Mouse (Mus musculus) kidney, embryonic 15.5 days (tissue): Measurements from ENCODE around the gene Nktr. TPM values are rescaled to one million over a fixed set of nuclear protein-coding genes. Genes with fewer than 3 reads are reported as not detected.

Source experiments
- ATAC-seq: fragments of 200-750 bp; cut with Nextera tagmentation; replicated peaks from 2 replicates; pipeline ENCODE4 v1.8.0; 2017; ENCODE audit warnings: moderate TSS enrichment; ENCODE audit not compliant: low FRiP score
- H3K27ac ChIP-seq: fragments of 300-500 bp; sonication (generic); 2 replicates; pipeline ENCODE4 v1.5.1; 2015; ENCODE audit warnings: mild to moderate bottlenecking, inconsistent platforms
- H3K27me3 ChIP-seq: fragments of 300-500 bp; sonication (generic); 2 replicates; pipeline ENCODE4 v1.6.1; 2015; ENCODE audit warnings: inconsistent platforms
- H3K36me3 ChIP-seq: fragments of 300-500 bp; sonication (generic); 2 replicates; pipeline ENCODE4 v1.6.1; 2015; ENCODE audit warnings: inconsistent platforms
- H3K4me1 ChIP-seq: fragments of 300-500 bp; sonication (generic); 2 replicates; pipeline ENCODE4 v1.6.1; 2015; ENCODE audit warnings: inconsistent platforms
- H3K4me2 ChIP-seq: fragments of 300-500 bp; sonication (generic); 2 replicates; pipeline ENCODE4 v1.6.1; 2015; ENCODE audit warnings: moderate library complexity, mild to moderate bottlenecking, inconsistent platforms
- H3K4me3 ChIP-seq: fragments of 300-500 bp; sonication (generic); replicated peaks from 2 replicates; pipeline ENCODE4 v1.5.1; 2015; ENCODE audit warnings: mild to moderate bottlenecking, inconsistent platforms
- H3K9ac ChIP-seq: fragments of 300-500 bp; sonication (generic); 2 replicates; pipeline ENCODE4 v1.6.1; 2015; ENCODE audit warnings: mild to moderate bottlenecking, inconsistent platforms
- H3K9me3 ChIP-seq: fragments of 300-500 bp; sonication (generic); replicated peaks from 2 replicates; pipeline ENCODE4 v1.6.1; 2016; ENCODE audit warnings: inconsistent platforms
- WGBS: fragments of 180-500 bp; shearing (Covaris S2); methylation state at CpG from one replicate; pipeline ENCODE4 v1.1.7; 2015; ENCODE audit warnings: mixed read lengths; 5-methylcytosine and 5-hydroxymethylcytosine counted together
- polyA plus RNA-seq: library from polyadenylated mRNA; unstranded; fragments of >200 nt; fragmentation: Nextera tagmentation; extraction: Ambion mirVana; gene quantifications from 2 replicates; pipeline ENCODE4 v1.2.1, GENCODE M21; 2015

The Nktr gene
- polyA plus RNA-seq, 1 experiment from 2014 or later, result 59.6 TPM

GRCm38 (mm10) chr9:121765166-121765855 lies 46.3 kb downstream of the Nktr start:
- Histone ChIP-seq H3K4me2 (no peak overlapping the region), H3K9ac (no peak overlapping the region), H3K27ac (no peak overlapping the region), H3K4me3 (no peak overlapping the region), H3K27me3 (no peaks in the 10 kb centered on the region), H3K9me3 (no peaks in the 10 kb centered on the region), H3K36me3 (peaks cover 63% of the 10 kb centered on the region), H3K4me1 (peaks cover 18% of the 10 kb centered on the region)
- no peak for ATAC-seq
- 90% methylated on average over 16 of the region's 16 CpGs for WGBS

GRCm38 (mm10) chr9:121772412-121772811 lies 53.4 kb downstream of the Nktr start:
- H3K9ac ChIP-seq, result no peak overlapping the region
- ATAC-seq, result no peak
- no peak overlapping the region for H3K27ac ChIP-seq
- H3K36me3 ChIP-seq, result peaks cover 14% of the 10 kb centered on the region
- no peaks in the 10 kb centered on the region for H3K9me3 ChIP-seq
- peaks cover 21% of the 10 kb centered on the region for H3K27me3 ChIP-seq
- H3K4me3 ChIP-seq, result no peak overlapping the region
- no peak overlapping the region for H3K4me2 ChIP-seq
- H3K4me1 ChIP-seq, result peaks cover 3% of the 10 kb centered on the region; the same call in 1 of the 2 replicates
- 49% methylated on average over 5 of the region's 5 CpGs for WGBS

GRCm38 (mm10) chr9:121775951-121776350 lies 57.0 kb downstream of the Nktr start:
- no peak for ATAC-seq
- H3K27ac ChIP-seq, result no peak overlapping the region
- 81% methylated on average over 10 of the region's 10 CpGs for WGBS
- no peaks in the 10 kb centered on the region for H3K9me3 ChIP-seq
- no peak overlapping the region for H3K4me2 ChIP-seq
- no peak overlapping the region for H3K9ac ChIP-seq
- no peaks in the 10 kb centered on the region for H3K36me3 ChIP-seq
- H3K4me1 ChIP-seq, result peaks cover 11% of the 10 kb centered on the region
- peaks cover 52% of the 10 kb centered on the region for H3K27me3 ChIP-seq
- no peak overlapping the region for H3K4me3 ChIP-seq

GRCm38 (mm10) chr9:121776511-121776910 lies 57.5 kb downstream of the Nktr start:
- Histone ChIP-seq H3K27ac (no peak overlapping the region), H3K9ac (no peak overlapping the region), H3K36me3 (no peaks in the 10 kb centered on the region), H3K4me3 (no peak overlapping the region), H3K4me1 (peaks cover 10% of the 10 kb centered on the region), H3K27me3 (peaks cover 52% of the 10 kb centered on the region), H3K4me2 (no peak overlapping the region), H3K9me3 (no peaks in the 10 kb centered on the region)
- no peak for ATAC-seq
- 83% methylated on average over 7 of the region's 7 CpGs for WGBS

GRCm38 (mm10) chr9:121777484-121778065 lies 58.6 kb downstream of the Nktr start, which contains the start of gene Klhl40:
TSS of gene Klhl40 (plus strand) at chr9:121777607.
- Histone ChIP-seq H3K4me2 (peak within 1 kb of the TSS; percentile 64), H3K9ac (no peak within 1 kb of the TSS), H3K27me3 (peaks cover 52% of the 10 kb centered on the region), H3K4me1 (peaks cover 10% of the 10 kb centered on the region), H3K36me3 (no peaks in the 10 kb centered on the region), H3K9me3 (no peaks in the 10 kb centered on the region), H3K27ac (no peak within 1 kb of the TSS), H3K4me3 (peak within 1 kb of the TSS; percentile 36)
- WGBS, result 18% methylated on average over 30 of the region's 30 CpGs
- ATAC-seq, result peak; percentile 50; the same call in 1 of the 2 replicates

- Histone ChIP-seq H3K9ac (no peak overlapping the region), H3K27me3 (peaks cover 52% of the 10 kb centered on the region), H3K4me1 (peaks cover 10% of the 10 kb centered on the region), H3K27ac (no peak overlapping the region), H3K4me3 (peak overlapping the region; percentile 36), H3K9me3 (no peaks in the 10 kb centered on the region), H3K4me2 (peak overlapping the region; percentile 64), H3K36me3 (no peaks in the 10 kb centered on the region)
- no peak for ATAC-seq
- 16% methylated on average over 54 of the region's 54 CpGs for WGBS
Observed at GRCm38 (mm10) chr9:121778066-121778624, 59.2 kb downstream of the Nktr start.

- Histone ChIP-seq H3K27me3 (peaks cover 7% of the 10 kb centered on the region), H3K4me1 (no peaks in the 10 kb centered on the region), H3K27ac (no peak overlapping the region), H3K4me2 (no peak overlapping the region), H3K9me3 (no peaks in the 10 kb centered on the region), H3K4me3 (no peak overlapping the region), H3K9ac (no peak overlapping the region), H3K36me3 (no peaks in the 10 kb centered on the region)
- ATAC-seq, result no peak
- WGBS, result 88% methylated on average over 12 of the region's 12 CpGs
Observed at GRCm38 (mm10) chr9:121784801-121785200, 65.8 kb downstream of the Nktr start.

GRCm38 (mm10) chr9:121785261-121785660 lies 66.3 kb downstream of the Nktr start:
- Histone ChIP-seq H3K27me3 (0 out of 2 replicates have a peak, but pooled peaks cover 3% of the 10 kb centered on the region), H3K27ac (no peak overlapping the region), H3K9me3 (no peaks in the 10 kb centered on the region), H3K4me1 (no peaks in the 10 kb centered on the region), H3K9ac (no peak overlapping the region), H3K4me2 (no peak overlapping the region), H3K4me3 (no peak overlapping the region), H3K36me3 (no peaks in the 10 kb centered on the region)
- WGBS, result 84% methylated on average over 8 of the region's 8 CpGs
- no peak for ATAC-seq

- Histone ChIP-seq H3K27ac (no peak overlapping the region), H3K9ac (no peak overlapping the region), H3K4me1 (peaks cover 1% of the 10 kb centered on the region), H3K4me2 (no peak overlapping the region), H3K9me3 (no peaks in the 10 kb centered on the region), H3K27me3 (no peaks in the 10 kb centered on the region), H3K36me3 (no peaks in the 10 kb centered on the region), H3K4me3 (no peak overlapping the region)
- 90% methylated on average over 2 of the region's 2 CpGs for WGBS
- ATAC-seq, result no peak
Observed at GRCm38 (mm10) chr9:121786359-121786758, 67.4 kb downstream of the Nktr start.

- Histone ChIP-seq H3K27me3 (no peaks in the 10 kb centered on the region; the same call in 1 of the 2 replicates), H3K27ac (no peak overlapping the region), H3K4me2 (no peak overlapping the region), H3K4me1 (peaks cover 16% of the 10 kb centered on the region), H3K36me3 (no peaks in the 10 kb centered on the region), H3K9me3 (no peaks in the 10 kb centered on the region), H3K4me3 (no peak overlapping the region), H3K9ac (no peak overlapping the region)
- WGBS, result 8% methylated on average over 5 of the region's 5 CpGs
- ATAC-seq, result peak; percentile 65
Observed at GRCm38 (mm10) chr9:121791206-121791605, 72.2 kb downstream of the Nktr start.

- no peak within 1 kb of the TSS for H3K27ac ChIP-seq
- no peaks in the 10 kb centered on the region for H3K36me3 ChIP-seq
- WGBS, result 30% methylated on average over 24 of the region's 24 CpGs
- peaks cover 16% of the 10 kb centered on the region for H3K4me1 ChIP-seq
- H3K4me3 ChIP-seq, result no peak within 1 kb of the TSS
- H3K27me3 ChIP-seq, result peaks cover 1% of the 10 kb centered on the region; the same call in 1 of the 2 replicates
- peak; percentile 22 for ATAC-seq
- H3K4me2 ChIP-seq, result no peak within 1 kb of the TSS
- no peak within 1 kb of the TSS for H3K9ac ChIP-seq
- H3K9me3 ChIP-seq, result no peaks in the 10 kb centered on the region
Observed at GRCm38 (mm10) chr9:121791757-121792521, 73.0 kb downstream of the Nktr start, which contains the start of gene Hhatl. TSS of gene Hhatl (minus strand) at chr9:121792507.
